Mouse (Mus musculus): Measurements from ENCODE around the gene Tmem222.

Tmem222 gene

GRCm38 (mm10) chr4:133251214-133251613 is 26.4 kb downstream of the Tmem222 start:
- no peak for DNase-seq (ENCODE audit: low spot score)

- DNase-seq (ENCODE audit: low spot score), result peak; percentile 62
These were observed 27.0 kb downstream of the Tmem222 start for GRCm38 (mm10) chr4:133250609-133251008.

- no peak for DNase-seq (ENCODE audit: low spot score)
These were observed 29.7 kb downstream of the Tmem222 start for GRCm38 (mm10) chr4:133247806-133248449.

- no peak for DNase-seq (ENCODE audit: low spot score)
These were observed 30.5 kb downstream of the Tmem222 start for GRCm38 (mm10) chr4:133247072-133247471.

GRCm38 (mm10) chr4:133244289-133244688 is 33.3 kb downstream of the Tmem222 start:
- no peak for DNase-seq (ENCODE audit: low spot score)

- DNase-seq (ENCODE audit: low spot score), result no peak
These were observed 34.1 kb downstream of the Tmem222 start for GRCm38 (mm10) chr4:133243538-133243937.

- no peak for DNase-seq (ENCODE audit: low spot score)
These were observed 34.9 kb downstream of the Tmem222 start for GRCm38 (mm10) chr4:133242710-133243109.

- no peak for DNase-seq (ENCODE audit: low spot score)
These were observed 35.7 kb downstream of the Tmem222 start for GRCm38 (mm10) chr4:133241910-133242309.

- DNase-seq (ENCODE audit: low spot score), result peak; percentile 62
These were observed 36.4 kb downstream of the Tmem222 start for GRCm38 (mm10) chr4:133240934-133241908.

- DNase-seq (ENCODE audit: low spot score), result no peak
These were observed 37.1 kb downstream of the Tmem222 start, which contains the start of gene Map3k6 for GRCm38 (mm10) chr4:133240490-133240921. Gene Map3k6, plus strand, starts transcription at chr4:133240818.

- DNase-seq (ENCODE audit: low spot score), result no peak
These were observed 39.7 kb downstream of the Tmem222 start for GRCm38 (mm10) chr4:133237911-133238310.

GRCm38 (mm10) chr4:133235415-133235814 is 42.2 kb downstream of the Tmem222 start:
- DNase-seq (ENCODE audit: low spot score), result no peak

- no peak for DNase-seq (ENCODE audit: low spot score)
These were observed 42.8 kb downstream of the Tmem222 start for GRCm38 (mm10) chr4:133234771-133235170.

- DNase-seq (ENCODE audit: low spot score), result no peak
These were observed 44.2 kb downstream of the Tmem222 start for GRCm38 (mm10) chr4:133233285-133233976.

- DNase-seq (ENCODE audit: low spot score), result no peak
These were observed 48.0 kb downstream of the Tmem222 start for GRCm38 (mm10) chr4:133229582-133229981.

GRCm38 (mm10) chr4:133227636-133228035 is 50.0 kb downstream of the Tmem222 start:
- no peak for DNase-seq (ENCODE audit: low spot score)

GRCm38 (mm10) chr4:133226073-133226472 is 51.5 kb downstream of the Tmem222 start:
- DNase-seq (ENCODE audit: low spot score), result no peak

- no peak for DNase-seq (ENCODE audit: low spot score)
These were observed 53.7 kb downstream of the Tmem222 start for GRCm38 (mm10) chr4:133223875-133224274.

- no peak for DNase-seq (ENCODE audit: low spot score)
These were observed 55.9 kb downstream of the Tmem222 start for GRCm38 (mm10) chr4:133221701-133222100.

GRCm38 (mm10) chr4:133220656-133221055 is 56.9 kb downstream of the Tmem222 start:
- DNase-seq (ENCODE audit: low spot score), result no peak

- DNase-seq (ENCODE audit: low spot score), result no peak
These were observed 58.8 kb downstream of the Tmem222 start for GRCm38 (mm10) chr4:133218745-133219144.

- DNase-seq (ENCODE audit: low spot score), result no peak
These were observed 60.0 kb downstream of the Tmem222 start for GRCm38 (mm10) chr4:133217641-133218040.
